Mouse (Mus musculus) ES-E14 (cell line): ENCODE results near the gene Klhl32.

Source experiments
- CHD2 ChIP-seq: IDR thresholded peaks from 2 replicates; pipeline ENCODE4 v1.6.1; 2014; ENCODE audit warnings: mild to moderate bottlenecking, low read depth, low read length, inconsistent platforms
- HCFC1 ChIP-seq: IDR thresholded peaks from 2 replicates; pipeline ENCODE4 v1.6.1; 2012; ENCODE audit warnings: low read length, inconsistent platforms, borderline replicate concordance; ENCODE audit not compliant: insufficient read depth
- ZC3H11A ChIP-seq: IDR thresholded peaks from 2 replicates; pipeline ENCODE4 v1.6.1; 2012; ENCODE audit warnings: low read depth, mild to moderate bottlenecking, inconsistent platforms, low read length, borderline replicate concordance
- ZNF384 ChIP-seq: IDR thresholded peaks from 2 replicates; pipeline ENCODE4 v1.6.1; 2012; ENCODE audit warnings: low read depth, low read length, inconsistent platforms

DNA sequence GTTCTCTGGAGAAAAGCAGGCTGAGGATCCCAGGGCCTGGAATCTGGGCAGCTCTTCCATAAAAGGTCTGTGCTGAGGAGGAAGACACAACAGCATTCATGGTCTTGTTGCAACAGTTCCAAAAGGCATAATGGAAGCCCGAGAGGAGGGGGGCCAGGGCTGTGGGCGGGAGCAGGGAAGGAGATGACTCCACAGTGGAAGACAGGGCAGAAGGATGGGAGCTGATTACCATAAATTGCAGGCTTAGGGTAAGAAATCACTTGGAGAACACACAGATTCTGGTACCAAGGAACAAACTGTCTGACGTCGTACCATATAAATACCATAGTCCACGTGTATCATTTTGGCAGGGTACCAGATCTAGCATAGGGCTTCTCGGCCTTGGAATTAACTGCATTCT is 51.9 kb downstream of the Klhl32 start:
- TF ChIP-seq ZNF384 (no peak), CHD2 (no peak), ZC3H11A (no peak), HCFC1 (no peak)
